Mouse (Mus musculus) left cerebral cortex, postnatal 10 days (tissue): Measurements from ENCODE around the gene Lonp2. TPM values are rescaled to one million over a fixed set of nuclear protein-coding genes. Genes with fewer than 3 reads are reported as not detected.

Source experiments
- DNase-seq, 2 experiments: peaks; one replicate each; pipeline ENCODE4 v3.0.0; 2021 to 2022; ENCODE audit warnings: low spot score in 2 of 2, mixed read lengths in 1 of 2; ENCODE audit errors: extremely low spot score in 1 of 2
- intact Hi-C: fragments of 180-260 bp; cut with DNase I; formaldehyde crosslinking; loops from one replicate; pipeline ENCODE4 v1.15.1; 2025
- total RNA-seq, 2 experiments: library from RNA; stranded (reverse); gene quantifications; 2 replicates each; pipeline ENCODE4 v1.2.3; 2021

Lonp2 gene
- total RNA-seq, 2 experiments from 2014 or later, result 51.5 to 51.9 TPM

DNA sequence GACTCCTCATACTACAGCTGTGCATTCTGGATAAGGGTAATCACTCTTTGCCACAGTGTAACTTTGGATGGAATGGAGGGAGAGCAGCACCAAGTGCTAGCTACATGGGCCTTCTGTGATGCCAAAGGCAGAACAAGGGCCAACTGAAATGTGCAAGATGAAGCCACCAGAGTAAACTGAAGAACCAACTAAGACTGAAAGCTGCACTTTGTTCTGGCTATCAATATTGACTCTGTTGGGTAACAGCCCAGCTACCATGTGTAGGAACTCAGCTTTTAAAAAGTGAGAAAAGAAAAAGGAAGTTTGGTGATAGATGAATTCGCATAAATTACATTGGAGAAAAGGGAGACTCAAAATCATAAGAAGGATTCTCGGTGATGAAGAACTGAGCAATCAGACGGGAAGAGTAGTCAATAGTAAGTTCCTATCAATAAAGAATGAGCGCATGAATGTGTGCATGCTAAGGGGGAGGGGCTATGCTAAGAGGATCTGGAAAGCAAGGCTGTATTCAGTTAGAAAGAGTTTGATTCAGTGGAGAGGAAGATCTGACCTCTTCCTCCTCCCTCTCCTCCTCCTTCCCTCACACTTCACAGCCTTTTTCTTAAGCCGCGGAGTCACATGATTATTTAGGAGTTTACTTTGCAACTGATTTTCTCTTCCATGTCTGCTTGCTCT lies 8.6 kb upstream of the Lonp2 start:
- DNase-seq, result no peak
- intact Hi-C loops, result no loop called here

DNA sequence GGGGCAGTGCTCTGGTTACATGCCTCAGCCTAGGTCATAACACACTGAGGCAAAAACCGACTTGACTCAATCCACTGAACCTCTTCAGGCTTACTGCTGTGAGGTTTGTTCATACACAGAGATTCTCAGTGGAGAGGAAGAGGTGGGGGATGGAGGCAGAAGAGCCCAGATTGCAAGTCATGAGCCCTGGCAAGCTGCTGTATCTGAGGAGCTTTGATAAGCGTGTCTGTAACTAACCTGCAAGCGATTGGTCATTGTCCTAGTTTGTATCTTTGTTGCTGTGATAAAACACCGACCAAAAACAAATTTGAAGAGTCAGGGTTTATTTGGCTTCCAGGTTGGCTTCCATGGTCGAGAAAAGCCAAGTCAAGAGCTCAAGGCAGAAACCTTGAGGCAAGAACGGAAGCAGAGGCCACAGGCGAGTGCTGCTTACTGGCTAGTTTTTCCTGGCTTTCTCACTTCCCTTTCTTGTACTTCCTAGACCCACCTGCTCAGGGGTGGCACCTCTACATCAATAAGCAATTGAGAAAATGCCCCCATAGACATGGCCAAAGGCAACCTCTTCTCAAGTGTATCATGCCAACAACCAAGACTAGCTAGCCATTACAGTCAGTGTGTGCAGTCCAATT lies 6.0 kb upstream of the Lonp2 start:
- intact Hi-C loops, result no loop called here
- DNase-seq, result no peak

DNA sequence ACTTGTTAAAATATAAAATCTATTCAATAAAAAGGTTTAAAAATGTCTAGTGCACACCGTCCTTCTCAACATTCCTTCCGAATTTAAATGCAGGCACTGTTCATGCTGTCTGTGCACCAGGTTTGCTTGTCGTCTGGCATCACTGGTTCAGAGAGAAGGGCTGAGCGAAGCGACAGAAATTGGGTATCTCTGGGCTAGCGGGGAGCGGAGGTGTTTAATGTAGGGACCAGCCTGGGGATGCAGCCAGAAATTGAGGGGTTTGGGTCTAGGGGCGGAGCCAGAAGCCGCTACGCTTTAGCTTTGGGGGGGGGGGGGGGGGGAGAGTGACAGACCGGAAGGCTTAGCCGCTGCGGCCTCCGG lies 312 bp upstream of the Lonp2 start:
- intact Hi-C loops, result no loop called here

DNA sequence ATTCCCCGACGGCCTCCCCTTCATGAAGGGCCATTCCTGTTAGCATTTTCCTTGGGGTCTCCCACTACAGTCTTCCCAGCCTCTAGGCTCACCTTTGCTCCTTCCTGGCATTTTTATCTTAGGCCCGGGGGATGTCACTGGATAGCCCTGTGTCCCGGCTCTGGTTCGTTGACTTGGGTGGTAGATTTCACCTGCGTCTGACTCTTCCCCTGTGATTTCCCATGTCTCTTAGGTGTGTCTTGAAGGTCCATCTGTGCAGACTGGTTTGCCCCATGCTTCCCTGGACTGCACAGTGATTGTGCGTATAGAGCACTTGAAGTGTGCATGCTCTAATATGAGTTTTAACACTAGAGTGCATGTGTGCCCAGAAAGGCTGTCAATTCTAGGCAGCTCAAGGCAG lies 1.1 kb downstream of the Lonp2 start:
- intact Hi-C loops, result no loop called here
- no peak for DNase-seq

More for the DNA sequence above, 312 bp upstream of the Lonp2 start:
- no peak for DNase-seq

DNA sequence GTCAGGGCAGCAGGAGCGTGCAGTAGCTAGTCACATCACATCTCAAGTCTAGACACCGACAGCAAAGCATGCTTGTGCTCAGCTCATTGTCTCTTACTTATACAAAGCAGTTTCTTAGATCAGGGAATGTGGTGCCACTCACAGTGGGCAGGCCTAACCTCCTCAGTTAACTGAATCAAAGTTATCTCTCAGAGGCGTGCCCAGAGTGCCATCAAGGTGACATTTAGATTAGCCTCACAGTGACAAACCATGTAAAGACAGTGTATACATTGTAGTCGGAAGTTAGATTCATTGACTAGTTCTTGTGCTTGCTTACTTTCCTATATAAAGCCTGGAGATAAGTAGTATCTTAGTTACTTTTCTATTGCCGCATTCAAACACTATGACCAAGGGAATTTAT lies 6.4 kb downstream of the Lonp2 start:
- no peak for DNase-seq
- intact Hi-C loops, result no loop called here

DNA sequence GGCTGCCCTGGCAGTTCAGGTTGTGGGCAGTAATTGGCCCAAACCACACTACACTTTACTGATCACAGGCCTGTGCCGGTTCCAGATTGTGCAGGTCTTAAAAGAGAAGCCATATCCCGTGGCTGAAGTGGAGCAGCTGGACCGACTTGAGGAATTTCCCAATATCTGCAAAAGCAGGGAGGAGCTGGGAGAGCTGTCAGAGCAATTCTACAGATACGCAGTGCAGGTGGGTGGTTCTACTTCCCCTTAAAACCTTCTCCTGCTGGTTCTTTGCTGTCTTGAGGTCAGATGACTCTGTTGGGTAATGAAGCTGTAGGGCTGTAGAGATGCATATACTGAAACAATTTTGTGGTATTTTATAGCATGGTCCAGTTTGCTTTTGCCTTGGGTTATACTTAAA lies 7.6 kb downstream of the Lonp2 start:
- no peak for DNase-seq
- intact Hi-C loops, result no loop called here

DNA sequence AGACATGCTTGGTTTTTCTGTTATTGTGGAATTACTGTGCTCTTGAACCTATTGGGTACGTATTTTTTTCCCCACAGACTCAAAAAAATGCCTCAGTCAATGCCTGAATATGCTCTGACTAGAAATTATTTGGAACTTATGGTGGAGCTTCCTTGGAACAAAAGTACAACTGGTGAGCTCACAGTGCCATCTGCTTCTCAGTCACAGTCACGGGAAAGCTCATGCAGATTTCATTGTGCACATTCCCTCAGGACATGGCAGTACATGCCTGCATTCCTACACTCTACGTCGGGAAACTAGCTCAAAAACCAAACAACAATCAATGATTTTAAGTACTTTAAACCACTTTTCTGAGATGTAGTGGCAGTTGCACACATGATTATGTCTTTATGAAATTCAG lies 14.0 kb downstream of the Lonp2 start:
- DNase-seq, result no peak
- intact Hi-C loops, result no loop called here

DNA sequence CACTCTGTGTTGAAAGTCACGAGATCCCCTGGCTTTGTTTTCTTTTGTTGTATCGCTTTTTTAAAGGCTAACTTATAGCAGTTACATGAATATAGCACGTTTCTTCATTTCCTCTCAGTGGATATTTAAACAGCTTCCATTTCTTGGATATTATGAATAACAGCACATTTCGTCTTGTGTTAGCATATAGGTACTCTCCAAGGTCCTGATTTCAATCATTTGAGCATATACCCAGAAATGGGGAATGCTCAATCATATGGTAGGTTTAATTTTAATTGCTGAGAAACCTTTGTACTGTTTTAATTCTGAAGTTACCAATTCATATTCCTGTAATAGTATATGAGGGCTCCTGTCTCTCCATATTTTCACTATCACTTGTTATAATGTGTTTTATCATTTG lies 15.1 kb downstream of the Lonp2 start:
- intact Hi-C loops, result no loop called here
- DNase-seq, result no peak

DNA sequence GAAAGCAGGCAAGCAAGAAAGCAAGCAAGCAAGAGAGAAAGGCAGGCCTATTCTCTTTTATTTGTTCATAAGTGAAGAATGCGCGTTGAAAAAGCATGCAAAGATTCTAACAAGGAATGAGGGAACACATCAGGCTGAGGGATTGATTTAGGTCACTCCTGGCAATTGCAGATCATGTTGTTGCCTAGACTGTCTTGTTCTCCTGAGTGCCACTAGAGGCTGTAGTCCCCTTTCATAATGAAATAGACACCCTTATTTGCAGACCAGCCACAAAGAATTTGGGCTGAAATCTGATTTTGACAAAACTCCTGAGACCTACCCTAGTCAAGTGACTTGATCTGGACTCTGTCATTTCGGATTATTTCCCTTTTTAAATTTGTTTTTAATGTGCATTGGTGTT lies 18.8 kb downstream of the Lonp2 start:
- intact Hi-C loops, result loop anchor here (5.0 kb wide), 1 partner anchor 260 kb away; no protein-coding TSS in a partner anchor
- DNase-seq, result no peak

DNA sequence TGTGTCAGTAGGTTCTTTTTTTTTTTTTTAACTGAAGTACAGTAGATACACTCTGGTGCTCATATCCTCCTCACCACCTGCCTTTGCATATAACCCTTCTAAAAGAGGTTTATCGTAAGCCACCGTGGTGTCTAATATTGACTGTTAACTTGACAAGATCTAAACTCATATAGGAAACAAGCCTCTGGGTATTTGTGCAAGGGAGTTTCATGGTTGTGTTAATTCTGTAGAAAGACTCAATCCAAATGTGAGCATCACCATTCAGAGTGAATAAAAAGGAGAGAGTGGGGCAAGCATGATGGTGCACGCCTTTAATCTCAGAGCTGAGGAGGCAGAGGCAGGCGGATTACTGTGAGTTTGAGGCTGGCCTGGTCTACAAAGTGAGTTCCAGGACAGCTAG lies 20.8 kb downstream of the Lonp2 start:
- DNase-seq, result no peak
- intact Hi-C loops, result loop anchor here (5.0 kb wide), 1 partner anchor 258 kb away; no protein-coding TSS in a partner anchor

DNA sequence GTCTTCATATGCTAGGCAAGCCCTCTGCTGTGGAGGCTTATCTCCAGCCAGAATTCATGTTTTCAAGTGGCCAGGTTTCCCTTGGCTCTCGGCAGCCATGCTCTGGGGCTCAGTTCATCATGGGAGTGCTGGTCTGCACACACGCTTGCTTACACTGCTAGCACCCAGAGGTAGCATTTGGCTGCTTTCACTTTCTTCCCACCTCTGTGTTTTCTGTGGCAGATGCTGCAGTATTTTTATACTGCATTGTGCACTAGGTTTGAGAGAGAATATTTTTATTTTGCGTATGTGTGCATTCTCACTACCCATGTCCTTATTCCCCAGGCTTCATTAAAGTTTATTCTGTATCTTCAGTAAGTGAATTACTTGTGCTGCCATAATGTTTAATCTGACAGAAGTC lies 23.9 kb downstream of the Lonp2 start:
- intact Hi-C loops, result no loop called here
- DNase-seq, result no peak

DNA sequence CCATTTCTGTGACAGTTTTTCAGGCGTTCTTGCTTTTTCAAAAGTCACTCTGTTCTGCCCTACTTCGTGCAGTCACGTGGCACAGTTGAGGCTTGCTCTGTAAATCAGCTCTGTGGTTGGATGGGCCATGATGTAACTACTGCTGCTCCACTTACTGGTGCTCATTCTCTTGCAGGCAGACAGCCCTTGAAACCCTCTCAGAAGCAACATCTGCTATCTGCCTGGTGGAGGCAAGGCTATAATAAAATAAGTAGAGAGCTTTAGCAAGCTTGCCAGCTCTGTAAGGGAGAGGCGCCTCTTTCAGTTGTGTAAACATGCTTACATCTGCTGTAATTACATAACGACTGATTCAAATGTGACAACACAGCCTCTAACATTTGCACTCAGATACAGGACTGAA lies 27.6 kb downstream of the Lonp2 start:
- peak; percentile 30 to 62 for DNase-seq

DNA sequence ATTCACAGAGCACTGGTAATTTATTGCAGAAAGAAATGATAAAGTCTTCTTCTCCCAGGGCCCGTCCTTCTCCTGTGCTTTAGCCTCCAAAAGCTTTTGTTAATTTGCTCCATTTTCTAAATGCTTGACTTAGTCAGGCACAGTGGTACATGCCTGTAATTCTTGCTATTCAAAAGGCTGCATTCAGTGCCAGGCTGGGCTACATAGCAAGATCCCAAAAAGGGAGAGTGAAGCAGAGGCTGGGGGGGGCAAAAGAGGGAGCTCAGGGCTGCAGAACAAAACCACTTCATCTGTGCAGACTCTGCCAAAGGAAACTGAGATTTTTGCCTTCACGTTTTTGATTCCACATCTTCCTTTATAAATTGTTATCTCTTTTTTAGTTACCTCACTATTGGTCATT lies 28.7 kb downstream of the Lonp2 start:
- no peak for DNase-seq
- intact Hi-C loops, result loop anchor here (10.0 kb wide), 1 partner anchor 192 kb away; no protein-coding TSS in a partner anchor

More for the DNA sequence above, 27.6 kb downstream of the Lonp2 start:
- intact Hi-C loops, result loop anchor here (10.0 kb wide), 1 partner anchor 193 kb away; no protein-coding TSS in a partner anchor

DNA sequence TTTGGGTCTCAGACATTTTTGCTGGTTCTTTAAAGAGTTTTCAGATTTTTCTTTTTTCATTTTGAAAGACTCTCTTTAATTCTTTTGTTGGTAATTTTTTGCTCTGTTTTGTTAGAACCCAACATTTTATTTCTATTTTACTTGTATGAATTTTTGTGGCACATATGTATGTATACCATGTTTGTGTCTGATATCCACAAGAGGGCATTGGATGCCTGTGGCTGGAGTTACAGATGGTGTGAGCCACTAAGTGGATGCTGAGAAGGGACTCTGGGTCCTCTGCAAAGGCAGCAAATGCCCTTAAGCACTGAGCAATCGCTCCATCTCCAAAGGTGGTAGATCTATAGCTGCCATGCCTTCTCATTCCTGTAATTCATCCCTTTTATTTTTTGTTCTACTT lies 30.7 kb downstream of the Lonp2 start:
- no peak for DNase-seq
- intact Hi-C loops, result loop anchor here (10.0 kb wide), 1 partner anchor 190 kb away; no protein-coding TSS in a partner anchor

DNA sequence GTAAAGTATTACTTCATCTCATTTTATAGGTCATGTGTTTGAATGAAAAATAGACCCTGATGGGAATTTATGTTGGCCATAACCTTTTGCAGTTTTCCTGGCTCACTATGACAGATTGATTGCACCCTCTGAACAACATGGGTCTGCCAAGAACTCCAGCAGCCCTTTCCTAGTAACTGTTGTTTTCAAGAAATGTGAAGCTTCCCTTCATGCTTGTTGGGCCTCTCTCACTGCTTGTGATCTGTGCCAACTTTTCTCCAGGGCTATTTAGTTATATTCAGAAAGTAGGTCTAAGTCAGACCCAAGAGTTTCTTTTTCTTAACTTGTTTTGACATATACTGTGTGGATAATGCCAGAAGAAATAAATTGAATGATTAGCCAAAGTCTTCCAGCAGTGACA lies 44.9 kb downstream of the Lonp2 start:
- DNase-seq, result no peak
- intact Hi-C loops, result loop anchor here (10.0 kb wide), 1 partner anchor 76 kb away; the partner anchor contains the start of genes Gm10638 and Siah1a

DNA sequence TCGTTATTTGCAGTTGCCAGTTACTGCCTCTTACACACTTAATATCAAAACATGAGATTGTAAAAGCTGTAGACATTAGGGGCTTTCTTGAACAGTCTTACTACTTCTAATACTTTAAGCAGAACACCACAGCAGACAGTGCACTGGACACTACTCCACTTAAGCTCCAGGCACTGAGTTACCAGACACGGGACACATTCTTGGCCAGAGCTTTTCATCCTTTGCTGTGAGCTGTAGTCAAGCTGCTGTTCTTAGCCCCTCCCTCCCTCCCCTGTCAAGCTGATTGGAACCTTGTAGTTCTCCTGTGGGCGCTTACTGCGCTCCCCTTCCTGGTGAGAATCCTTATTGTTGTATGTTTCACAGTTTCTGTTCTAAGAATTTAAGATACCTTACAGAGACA lies 45.4 kb downstream of the Lonp2 start:
- no peak for DNase-seq
- intact Hi-C loops, result loop anchor here (10.0 kb wide), 1 partner anchor 76 kb away; the partner anchor contains the start of genes Gm10638 and Siah1a

DNA sequence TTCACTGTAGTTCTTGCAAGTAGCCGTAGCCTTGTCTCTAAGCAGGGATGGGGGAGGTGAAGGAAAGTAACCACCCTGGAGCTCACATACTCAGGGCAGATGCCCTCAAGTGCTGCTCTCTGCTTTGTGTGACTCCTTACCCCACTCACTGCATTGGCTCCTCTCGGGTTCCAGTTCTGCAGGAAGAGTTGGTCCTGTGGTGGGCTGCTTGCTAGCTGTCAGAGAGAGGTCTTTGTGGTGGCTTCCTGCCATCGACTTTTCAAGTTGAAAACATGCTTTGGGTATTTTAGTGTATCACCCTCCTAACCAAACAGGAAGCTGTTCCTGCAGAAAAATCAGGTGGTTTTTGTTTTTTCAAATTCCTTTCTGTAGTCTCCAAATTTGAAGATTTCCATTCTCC lies 62.8 kb downstream of the Lonp2 start:
- intact Hi-C loops, result no loop called here
- no peak for DNase-seq

DNA sequence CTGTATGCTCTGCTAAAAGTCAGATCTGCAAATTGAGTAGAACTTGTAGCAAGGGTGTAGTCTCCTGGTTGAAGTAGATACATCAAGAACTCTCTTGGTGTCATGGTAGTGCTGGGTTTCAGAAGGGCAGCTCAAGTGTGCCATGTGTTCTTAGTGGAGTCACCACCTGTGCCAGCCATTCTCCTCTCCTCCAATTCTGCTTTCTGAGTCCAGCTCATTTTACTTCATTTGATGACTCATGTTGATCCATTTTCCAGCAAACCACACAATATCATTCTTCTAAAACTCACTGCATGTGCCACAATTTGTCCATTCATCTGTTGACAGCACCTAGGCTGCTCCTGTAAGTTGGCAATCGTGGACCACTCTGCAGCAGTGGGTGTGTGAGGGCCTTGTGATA lies 68.3 kb downstream of the Lonp2 start:
- intact Hi-C loops, result no loop called here
- DNase-seq, result no peak

DNA sequence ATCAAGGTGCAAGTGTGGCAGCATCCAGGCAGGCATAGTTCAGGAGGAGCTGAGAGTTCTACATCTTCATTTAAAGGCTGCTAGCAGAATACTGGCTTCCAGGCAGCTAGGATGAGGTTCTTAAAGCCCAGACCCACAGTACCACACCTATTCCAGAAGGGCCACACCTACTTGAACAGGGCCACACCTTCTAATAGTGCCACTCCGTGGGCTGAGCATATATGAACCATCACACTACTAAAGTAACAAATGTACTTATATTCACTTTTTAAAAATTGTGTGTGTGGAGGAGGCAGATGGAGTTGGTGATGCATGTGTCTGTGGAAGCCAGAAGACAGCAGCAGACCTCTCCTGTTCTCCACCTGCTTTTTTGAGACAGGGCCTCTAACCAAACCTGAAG lies 70.2 kb downstream of the Lonp2 start:
- DNase-seq, result no peak
- intact Hi-C loops, result no loop called here

DNA sequence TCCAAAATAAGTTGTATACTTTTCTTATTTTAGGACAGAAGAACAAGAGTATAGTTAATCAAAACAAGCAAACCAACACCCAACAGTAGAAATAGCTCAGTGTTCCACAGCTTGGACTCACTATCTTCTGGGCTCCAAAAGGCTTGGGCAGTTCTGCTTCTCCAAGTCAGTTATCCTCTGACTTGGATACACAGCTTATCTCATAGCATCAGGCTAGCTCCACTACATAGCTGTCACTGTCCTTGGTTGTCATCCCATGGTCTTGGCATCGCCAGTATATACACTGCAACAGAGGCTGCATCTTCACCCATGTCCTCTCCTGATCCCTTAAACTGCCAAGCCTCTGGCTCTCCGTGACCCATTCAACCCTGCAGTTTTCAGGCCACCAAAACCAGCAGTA lies 71.9 kb downstream of the Lonp2 start:
- intact Hi-C loops, result no loop called here
- DNase-seq, result no peak
